Mouse (Mus musculus) kidney, adult 2 months (tissue): ENCODE data around the gene Fhl1.

Experiments used
- CTCF ChIP-seq: fragments of 200-500 bp; conservative IDR thresholded peaks from 2 replicates; pipeline ENCODE4 v1.5.1; 2011; ENCODE audit warnings: low read depth, mild to moderate bottlenecking, control low read depth, low read length, moderate library complexity, mixed read lengths; ENCODE audit not compliant: insufficient read depth, insufficient read length
- POLR2A ChIP-seq: fragments of 200-500 bp; IDR thresholded peaks from one replicate; pipeline ENCODE4 v1.6.1; 2011; ENCODE audit warnings: low read depth, low read length, control low read depth

GRCm38 (mm10) chrX:56730828-56731305, 720 bp upstream of the Fhl1 start:
- TF ChIP-seq CTCF (no peak), POLR2A (no peak)
